Mouse (Mus musculus) small intestine, adult 10 weeks (tissue): ENCODE measurements around the gene Olfr1321. TPM values are rescaled to one million over a fixed set of nuclear protein-coding genes. Genes with fewer than 3 reads are reported as not detected.

Experiments used
- polyA plus RNA-seq: library from polyadenylated mRNA; stranded (reverse); fragments of 350-450 nt; fragmentation: Illumina TruSeq; extraction: RNeasy Lipid Tissue Mini Kit (QIAGEN cat#74804); gene quantifications from one replicate; pipeline ENCODE4 v1.2.3, GENCODE M21; 2014; ENCODE audit warnings: low replicate concordance

Olfr1321 gene
- polyA plus RNA-seq: not detected

DNA sequence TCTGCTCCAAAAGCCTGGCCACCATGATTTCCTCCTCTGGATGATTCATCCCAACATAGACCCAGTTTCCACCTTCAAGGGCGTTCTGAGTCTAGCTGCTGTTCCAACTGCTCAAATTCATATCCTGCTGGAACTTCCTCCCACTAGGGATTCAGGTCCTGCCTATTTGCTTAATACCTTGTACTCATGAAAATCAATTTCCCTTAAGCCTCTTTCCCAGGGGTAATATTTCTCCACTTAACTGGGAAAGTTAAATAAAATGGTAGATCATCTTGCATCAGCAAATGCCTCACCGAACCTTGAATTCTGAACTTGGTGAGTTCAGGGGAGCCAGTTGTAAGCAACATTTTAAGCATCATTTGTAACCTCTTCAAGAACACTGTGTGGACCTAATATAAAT is at the start of gene Olfr1321:
Gene Olfr1321, minus strand, starts transcription at position 101 of the 400 bp plus-strand sequence.

Other genes starting within 250 kb of the Olfr1321 start
- gene Olfr1320, start 62.7 kb downstream of the Olfr1321 start, polyA plus RNA-seq: not detected
- not detected for gene Igsf1, start 62.7 kb upstream of the Olfr1321 start, polyA plus RNA-seq
- not detected for gene Olfr1322, start 156.4 kb upstream of the Olfr1321 start, polyA plus RNA-seq